Mouse (Mus musculus) mouse trophoblast stem cell (cell line): ENCODE measurements at regions not wholly inside any gene's neighbourhood (a gene's known extent, or its start where the extent isn't known, plus 50 kb on each side); places are given as distances from the start of the nearest gene placed in this dataset.

Source experiments
- in situ Hi-C, 2 experiments: fragments of 300-500 bp; cut with MseI, MboI; formaldehyde crosslinking; loops; 2 replicates in 1 of 2; 3 replicates in 1 of 2; pipeline ENCODE4 v1.15.1; 2025

GRCm38 (mm10) chr10:122562542-122562941 is 114.2 kb downstream of the Avpr1a start:
- in situ Hi-C loops = loop anchor here in 1 of 2 experiments (25.0 kb wide), 1 partner anchor 450 kb away; no protein-coding TSS in a partner anchor

- in situ Hi-C loops = loop anchor here in 1 of 2 experiments (25.0 kb wide), 1 partner anchor 448 kb away; no protein-coding TSS in a partner anchor
Observed at GRCm38 (mm10) chr10:122563973-122564372, 114.6 kb upstream of the Ppm1h start.

- in situ Hi-C loops = loop anchor here in 1 of 2 experiments (25.0 kb wide), 1 partner anchor 448 kb away; no protein-coding TSS in a partner anchor
Observed at GRCm38 (mm10) chr10:122564473-122564872, 114.1 kb upstream of the Ppm1h start.

GRCm38 (mm10) chr10:122566601-122567000 is 112.0 kb upstream of the Ppm1h start:
- in situ Hi-C loops = loop anchor here in 1 of 2 experiments (25.0 kb wide), 1 partner anchor 446 kb away; no protein-coding TSS in a partner anchor

GRCm38 (mm10) chr10:122569546-122570202 is 108.9 kb upstream of the Ppm1h start:
- in situ Hi-C loops = loop anchor here in 1 of 2 experiments (25.0 kb wide), 1 partner anchor 443 kb away; no protein-coding TSS in a partner anchor

- in situ Hi-C loops = loop anchor here in 1 of 2 experiments (25.0 kb wide), 1 partner anchor 441 kb away; no protein-coding TSS in a partner anchor
Observed at GRCm38 (mm10) chr10:122570909-122571551, 107.5 kb upstream of the Ppm1h start.

GRCm38 (mm10) chr10:122576171-122577063 is 102.1 kb upstream of the Ppm1h start:
- in situ Hi-C loops = no loop called here

GRCm38 (mm10) chr10:122578209-122579001 is 100.2 kb upstream of the Ppm1h start:
- in situ Hi-C loops = no loop called here

GRCm38 (mm10) chr10:122581096-122581495 is 97.5 kb upstream of the Ppm1h start:
- in situ Hi-C loops = no loop called here

GRCm38 (mm10) chr10:122587541-122587940 is 91.0 kb upstream of the Ppm1h start:
- in situ Hi-C loops = no loop called here

- in situ Hi-C loops = no loop called here
Observed at GRCm38 (mm10) chr10:122599511-122599910, 79.1 kb upstream of the Ppm1h start.

GRCm38 (mm10) chr10:122602394-122602793 is 76.2 kb upstream of the Ppm1h start:
- in situ Hi-C loops = no loop called here

GRCm38 (mm10) chr10:122603960-122604359 is 74.6 kb upstream of the Ppm1h start:
- in situ Hi-C loops = no loop called here

- in situ Hi-C loops = no loop called here
Observed at GRCm38 (mm10) chr10:122613281-122613680, 65.3 kb upstream of the Ppm1h start.

GRCm38 (mm10) chr10:122613891-122614290 is 64.7 kb upstream of the Ppm1h start:
- in situ Hi-C loops = no loop called here

GRCm38 (mm10) chr10:122614720-122615119 is 63.8 kb upstream of the Ppm1h start:
- in situ Hi-C loops = no loop called here

GRCm38 (mm10) chr10:122615658-122616057 is 62.9 kb upstream of the Ppm1h start:
- in situ Hi-C loops = no loop called here

GRCm38 (mm10) chr10:122616385-122616784 is 62.2 kb upstream of the Ppm1h start:
- in situ Hi-C loops = no loop called here

GRCm38 (mm10) chr10:122618854-122619253 is 59.7 kb upstream of the Ppm1h start:
- in situ Hi-C loops = no loop called here

- in situ Hi-C loops = no loop called here
Observed at GRCm38 (mm10) chr10:122619406-122620116, 59.0 kb upstream of the Ppm1h start.
